Mouse (Mus musculus): ENCODE measurements at regions not wholly inside any gene's neighbourhood (a gene's known extent, or its start where the extent isn't known, plus 50 kb on each side); places are given as distances from the start of the nearest gene placed in this dataset.

- DNase-seq (ENCODE audit: low read depth, low spot score) = no peak
Observed at GRCm38 (mm10) chr6:81724601-81725545, 198.6 kb upstream of the Gcfc2 start.

DNA sequence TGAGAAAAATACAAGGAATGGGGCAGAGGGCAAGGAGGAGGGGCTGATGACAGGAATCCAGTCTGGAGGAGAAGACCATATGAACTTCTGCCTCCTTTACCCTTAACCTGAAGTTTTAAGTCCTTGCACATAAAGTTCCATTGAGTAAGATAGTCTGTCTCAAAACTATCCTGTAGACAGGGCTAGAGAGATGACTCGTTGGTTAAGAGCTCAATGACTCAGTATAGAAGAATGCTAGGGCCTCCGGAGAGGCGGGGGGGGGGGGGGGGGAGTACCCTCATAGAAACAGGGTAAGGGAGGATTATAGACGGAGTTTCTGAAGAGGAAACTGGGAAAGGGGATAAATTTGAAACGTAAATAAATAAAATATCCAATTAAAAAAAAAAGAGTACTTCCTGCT, 191.8 kb upstream of the Gcfc2 start:
- DNase-seq (ENCODE audit: low read depth, low spot score) = no peak

- no peak for DNase-seq (ENCODE audit: low read depth, low spot score)
Observed at GRCm38 (mm10) chr6:81733527-81733926, 189.9 kb upstream of the Gcfc2 start.

DNA sequence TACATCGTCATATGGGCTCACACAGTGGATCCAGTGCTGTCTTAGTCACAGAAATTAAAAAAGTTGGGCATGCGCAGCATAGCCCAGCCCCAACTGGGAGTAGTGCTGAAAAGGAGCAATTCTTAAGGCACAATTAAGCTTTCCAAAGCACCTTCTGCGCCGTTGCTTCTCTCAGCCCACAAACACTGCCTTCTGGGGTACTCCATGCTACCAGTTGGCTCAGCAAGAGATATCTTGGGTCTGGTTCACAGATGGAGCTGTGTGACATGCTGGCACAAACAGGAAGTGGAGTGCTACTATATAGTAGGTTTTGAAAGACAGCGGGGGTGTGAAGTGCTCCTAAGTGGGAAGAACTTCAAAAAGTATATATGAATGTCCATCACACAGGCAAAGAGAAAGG, 185.0 kb upstream of the Gcfc2 start:
- no peak for DNase-seq (ENCODE audit: low read depth, low spot score)

- DNase-seq (ENCODE audit: low read depth, low spot score) = no peak
Observed at GRCm38 (mm10) chr6:81749681-81750080, 173.8 kb upstream of the Gcfc2 start.

GRCm38 (mm10) chr6:81751631-81752030, 171.8 kb upstream of the Gcfc2 start:
- DNase-seq (ENCODE audit: low read depth, low spot score) = no peak

- DNase-seq (ENCODE audit: low read depth, low spot score) = no peak
Observed at GRCm38 (mm10) chr6:81756242-81756641, 167.2 kb upstream of the Gcfc2 start.

DNA sequence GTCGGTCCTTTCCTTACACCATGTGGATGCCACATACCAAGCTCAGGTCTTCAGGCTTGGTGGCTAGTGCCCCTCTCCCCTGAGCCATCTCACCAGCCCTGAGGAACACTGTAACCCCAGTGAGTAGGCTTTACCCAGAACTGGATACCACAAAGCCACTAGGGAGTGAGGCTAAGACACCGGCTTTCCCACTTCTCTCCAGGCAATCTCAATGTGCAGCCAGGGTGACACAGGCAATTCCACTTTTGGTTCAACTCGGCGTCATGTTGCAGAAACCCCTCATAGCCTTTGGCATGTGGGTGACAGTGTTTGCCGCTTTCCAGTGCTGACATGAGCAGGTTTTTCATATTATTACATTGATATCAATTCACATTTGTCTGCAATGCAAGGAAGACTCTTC, 164.6 kb upstream of the Gcfc2 start:
- no peak for DNase-seq (ENCODE audit: low read depth, low spot score)

GRCm38 (mm10) chr6:81760181-81760580, 163.3 kb upstream of the Gcfc2 start:
- DNase-seq (ENCODE audit: low read depth, low spot score) = no peak

GRCm38 (mm10) chr6:81765831-81766230, 157.6 kb upstream of the Gcfc2 start:
- DNase-seq (ENCODE audit: low read depth, low spot score) = no peak

DNA sequence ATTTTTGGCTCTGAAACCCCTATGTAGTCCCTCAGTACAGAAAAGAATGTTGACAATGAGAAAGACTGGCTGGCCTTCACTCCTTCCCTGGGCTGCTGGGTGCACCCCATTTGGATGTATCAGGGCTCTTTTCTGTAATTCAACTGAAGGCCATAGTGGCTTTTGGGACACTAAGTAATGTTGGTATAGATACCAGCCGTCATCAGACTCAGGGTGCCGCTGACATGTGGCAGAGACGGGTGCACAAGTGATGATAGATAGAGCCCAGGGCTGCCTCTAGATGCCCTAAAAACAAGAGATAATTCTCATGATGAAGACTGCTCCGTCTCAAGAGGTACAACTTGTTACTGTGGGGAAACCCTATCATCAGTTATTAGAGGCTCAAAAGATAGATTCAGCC, 156.7 kb upstream of the Gcfc2 start:
- no peak for DNase-seq (ENCODE audit: low read depth, low spot score)

- DNase-seq (ENCODE audit: low read depth, low spot score) = peak; percentile 8
Observed at GRCm38 (mm10) chr6:81768669-81769537, 154.6 kb upstream of the Gcfc2 start.

DNA sequence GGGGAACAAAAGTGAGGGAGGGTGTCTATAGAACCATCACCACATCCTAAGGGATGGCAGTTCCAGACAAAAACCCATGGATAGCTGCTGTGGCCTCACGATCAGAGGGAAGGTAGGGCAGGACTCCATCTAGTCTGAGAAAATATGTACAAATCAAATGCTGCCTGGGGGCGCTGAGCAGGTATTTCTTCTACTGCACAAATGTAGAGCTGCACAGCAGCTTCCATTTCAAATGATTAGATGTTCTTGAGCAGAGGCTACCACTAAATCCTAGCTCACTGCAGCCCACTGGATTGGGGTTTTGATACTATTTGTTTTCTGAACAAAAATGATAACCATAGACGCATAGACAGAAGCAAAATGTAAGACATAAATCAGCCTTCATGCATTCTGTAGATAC, 153.2 kb upstream of the Gcfc2 start:
- no peak for DNase-seq (ENCODE audit: low read depth, low spot score)

DNA sequence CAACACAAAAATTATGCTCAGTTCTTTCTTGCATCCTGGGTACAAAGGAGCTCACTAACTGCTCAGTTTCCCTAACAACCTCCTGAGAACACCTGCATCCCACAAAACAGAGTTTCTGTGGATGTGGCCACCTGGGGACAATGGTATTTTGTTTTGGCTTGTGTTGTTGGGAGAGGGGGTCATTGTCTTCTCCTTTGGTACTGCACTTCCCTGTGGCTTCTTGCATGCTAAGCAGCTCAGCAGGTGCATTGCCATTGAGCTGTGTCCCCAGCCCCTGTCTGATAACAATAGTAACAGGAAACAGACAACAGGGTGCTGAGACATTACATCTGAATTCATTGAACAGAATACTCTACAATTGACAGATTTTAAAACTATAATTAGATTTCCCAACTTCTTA, 151.6 kb upstream of the Gcfc2 start:
- DNase-seq (ENCODE audit: low read depth, low spot score) = no peak

GRCm38 (mm10) chr6:81782131-81782530, 141.3 kb upstream of the Gcfc2 start:
- DNase-seq (ENCODE audit: low read depth, low spot score) = no peak

GRCm38 (mm10) chr6:81782815-81783435, 140.5 kb upstream of the Gcfc2 start:
- no peak for DNase-seq (ENCODE audit: low read depth, low spot score)

GRCm38 (mm10) chr6:81795281-81795680, 128.2 kb upstream of the Gcfc2 start:
- no peak for DNase-seq (ENCODE audit: low read depth, low spot score)

DNA sequence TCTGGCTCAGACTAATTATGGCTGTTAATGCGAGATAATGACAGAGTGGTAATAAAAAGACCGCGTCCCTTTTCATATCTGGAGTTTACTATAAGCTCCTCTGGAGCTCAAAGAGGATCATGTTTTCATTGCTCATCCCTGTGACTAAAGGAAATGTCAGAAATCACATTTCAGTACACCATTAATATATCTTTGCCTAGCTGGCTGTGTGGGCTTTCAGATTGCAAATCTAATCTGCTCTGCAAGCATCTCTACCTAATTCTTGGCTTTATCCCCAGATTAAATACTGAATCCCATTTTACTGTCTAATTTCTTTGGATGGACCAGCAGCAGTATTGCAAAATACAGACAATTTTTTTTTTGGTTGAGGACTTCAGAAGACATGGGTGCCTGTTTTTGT, 122.6 kb upstream of the Gcfc2 start:
- no peak for DNase-seq (ENCODE audit: low read depth, low spot score)

GRCm38 (mm10) chr6:81801804-81802203, 121.7 kb upstream of the Gcfc2 start:
- DNase-seq (ENCODE audit: low read depth, low spot score) = no peak

DNA sequence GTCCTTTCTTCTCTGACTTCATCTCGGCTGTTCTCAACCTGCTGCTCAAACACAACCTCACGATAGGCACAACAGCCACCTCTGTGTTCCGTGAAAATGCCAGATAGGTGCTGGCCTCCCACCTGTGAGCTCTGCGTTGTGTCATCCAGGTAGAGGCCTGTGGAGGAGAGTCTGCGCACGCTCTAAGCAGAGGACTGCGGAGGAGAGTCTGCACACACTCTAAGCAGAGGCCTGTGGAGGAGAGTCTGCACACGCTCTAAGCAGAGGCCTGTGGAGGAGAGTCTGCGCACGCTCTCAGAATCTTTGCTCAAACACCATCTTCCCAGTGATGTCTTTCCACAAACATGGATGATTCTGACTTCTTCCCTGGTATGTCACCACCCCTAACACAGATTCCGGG, 117.5 kb upstream of the Gcfc2 start:
- no peak for DNase-seq (ENCODE audit: low read depth, low spot score)

- DNase-seq (ENCODE audit: low read depth, low spot score) = no peak
Observed at GRCm38 (mm10) chr6:81808712-81809111, 114.8 kb upstream of the Gcfc2 start.

All from retina, adult 2 months (tissue).